Mouse (Mus musculus) testis, adult 2 months (tissue): ENCODE data around the gene Ccna1.

ENCODE experiments used
- CTCF ChIP-seq: fragments of 200-500 bp; IDR thresholded peaks from 2 replicates; pipeline ENCODE4 v1.5.1; 2012; ENCODE audit warnings: low read depth, mild to moderate bottlenecking, inconsistent platforms, low read length, moderate library complexity; ENCODE audit not compliant: control insufficient read depth, insufficient read depth, insufficient replicate concordance
- POLR2A ChIP-seq: fragments of 200-500 bp; IDR thresholded peaks from 2 replicates; pipeline ENCODE4 v1.6.1; 2012; ENCODE audit warnings: low read depth, mild to moderate bottlenecking, inconsistent platforms, low read length, moderate library complexity; ENCODE audit not compliant: control insufficient read depth

- TF ChIP-seq CTCF (peak; percentile 78; the same call in 1 of the 2 replicates), POLR2A (no peak)
These were observed 24.8 kb upstream of the Ccna1 start for GRCm38 (mm10) chr3:55080055-55080454.
